Mouse (Mus musculus): ENCODE results near the gene Gstm1. TPM values are rescaled to one million over a fixed set of nuclear protein-coding genes. Genes with fewer than 3 reads are reported as not detected.
"Not testable (repeated sequence)": the region's sequence is repeated elsewhere in the genome, so short reads cannot be mapped to it uniquely, and the experiment has no call there.

Gstm1 gene
- polyA plus RNA-seq, 1 experiment from 2014 or later, result 72.1 TPM

GRCm38 (mm10) chr3:108032113-108032512 is 14.3 kb upstream of the Gstm1 start:
- Histone ChIP-seq H3K9me3 (replicated peaks) (no peaks in the 10 kb centered on the region), H3K4me2 (no peak overlapping the region), H3K4me1 (replicated peaks) (no peaks in the 10 kb centered on the region), H3K27me3 (peaks cover 13% of the 10 kb centered on the region; the same call in 1 of the 2 replicates), H3K4me3 (no peak overlapping the region), H3K36me3 (no peaks in the 10 kb centered on the region), H3K27ac (no peak overlapping the region), H3K9ac (no peak overlapping the region)
- no peak for ATAC-seq (replicated peaks; ENCODE audit: insufficient number of reproducible peaks, insufficient read depth, low FRiP score, low read depth)

GRCm38 (mm10) chr3:108028641-108029365 is 11.0 kb upstream of the Gstm1 start:
- no peaks in the 10 kb centered on the region for H3K9me3 ChIP-seq (replicated peaks)
- no peak overlapping the region for H3K27ac ChIP-seq
- no peak overlapping the region for H3K9ac ChIP-seq
- ATAC-seq (replicated peaks; ENCODE audit: insufficient number of reproducible peaks, insufficient read depth, low FRiP score, low read depth), result no peak
- H3K36me3 ChIP-seq, result no peaks in the 10 kb centered on the region
- H3K27me3 ChIP-seq, result peaks cover 13% of the 10 kb centered on the region; the same call in 1 of the 2 replicates
- no peak overlapping the region for H3K4me3 ChIP-seq
- no peak overlapping the region for H3K4me2 ChIP-seq
- WGBS, result 84% methylated on average over 4 of the region's 4 CpGs
- H3K4me1 ChIP-seq (replicated peaks), result no peaks in the 10 kb centered on the region

GRCm38 (mm10) chr3:108026597-108026996 is 8.8 kb upstream of the Gstm1 start:
- H3K9me3 ChIP-seq (replicated peaks), result no peaks in the 10 kb centered on the region
- H3K36me3 ChIP-seq, result no peaks in the 10 kb centered on the region
- no peaks in the 10 kb centered on the region for H3K4me1 ChIP-seq (replicated peaks)
- H3K27me3 ChIP-seq, result peaks cover 13% of the 10 kb centered on the region; the same call in 1 of the 2 replicates
- H3K9ac ChIP-seq, result no peak overlapping the region
- no peak overlapping the region for H3K4me3 ChIP-seq
- H3K27ac ChIP-seq, result no peak overlapping the region
- WGBS, result 81% methylated on average over 1 of the region's 1 CpGs
- ATAC-seq (replicated peaks; ENCODE audit: insufficient number of reproducible peaks, insufficient read depth, low FRiP score, low read depth), result no peak
- H3K4me2 ChIP-seq, result no peak overlapping the region

GRCm38 (mm10) chr3:108026049-108026448 is 8.3 kb upstream of the Gstm1 start:
- Histone ChIP-seq H3K27me3 (peaks cover 13% of the 10 kb centered on the region; the same call in 1 of the 2 replicates), H3K9me3 (replicated peaks) (no peaks in the 10 kb centered on the region), H3K4me1 (replicated peaks) (no peaks in the 10 kb centered on the region), H3K9ac (no peak overlapping the region), H3K36me3 (no peaks in the 10 kb centered on the region), H3K27ac (no peak overlapping the region), H3K4me2 (no peak overlapping the region), H3K4me3 (no peak overlapping the region)
- no peak for ATAC-seq (replicated peaks; ENCODE audit: insufficient number of reproducible peaks, insufficient read depth, low FRiP score, low read depth)
- 39% methylated on average over 5 of the region's 5 CpGs for WGBS

- Histone ChIP-seq H3K4me2 (no peak overlapping the region), H3K27ac (no peak overlapping the region), H3K9me3 (replicated peaks) (no peaks in the 10 kb centered on the region), H3K4me3 (no peak overlapping the region), H3K36me3 (no peaks in the 10 kb centered on the region), H3K4me1 (replicated peaks) (peaks cover 6% of the 10 kb centered on the region), H3K27me3 (peaks cover 13% of the 10 kb centered on the region; the same call in 1 of the 2 replicates), H3K9ac (no peak overlapping the region)
- 63% methylated on average over 4 of the region's 4 CpGs for WGBS
- ATAC-seq (replicated peaks; ENCODE audit: insufficient number of reproducible peaks, insufficient read depth, low FRiP score, low read depth), result no peak
These were observed 7.5 kb upstream of the Gstm1 start for GRCm38 (mm10) chr3:108025318-108025717.

- Histone ChIP-seq H3K36me3 (no peaks in the 10 kb centered on the region), H3K4me3 (no peak overlapping the region), H3K27ac (no peak overlapping the region), H3K9me3 (replicated peaks) (no peaks in the 10 kb centered on the region), H3K9ac (no peak overlapping the region), H3K4me1 (replicated peaks) (peaks cover 27% of the 10 kb centered on the region), H3K4me2 (no peak overlapping the region), H3K27me3 (no peaks in the 10 kb centered on the region)
- no peak for ATAC-seq (replicated peaks; ENCODE audit: insufficient number of reproducible peaks, insufficient read depth, low FRiP score, low read depth)
- 66% methylated on average over 6 of the region's 6 CpGs for WGBS
These were observed 4.9 kb upstream of the Gstm1 start for GRCm38 (mm10) chr3:108022650-108023049.

- H3K36me3 ChIP-seq; H3K27ac ChIP-seq; H3K4me2 ChIP-seq; H3K27me3 ChIP-seq; H3K9ac ChIP-seq; ATAC-seq (replicated peaks; ENCODE audit: insufficient number of reproducible peaks, insufficient read depth, low FRiP score, low read depth); H3K4me3 ChIP-seq; H3K9me3 ChIP-seq (replicated peaks): not testable (repeated sequence)
- peaks cover 35% of the 10 kb centered on the region for H3K4me1 ChIP-seq (replicated peaks)
- WGBS, result 42% methylated on average over 11 of the region's 11 CpGs
These were observed 2.7 kb upstream of the Gstm1 start for GRCm38 (mm10) chr3:108020351-108021022.

GRCm38 (mm10) chr3:108019226-108019625 is 1.5 kb upstream of the Gstm1 start:
- 41% methylated on average over 3 of the region's 3 CpGs for WGBS
- not testable (repeated sequence) for H3K27me3 ChIP-seq; H3K9ac ChIP-seq; H3K4me2 ChIP-seq; ATAC-seq (replicated peaks; ENCODE audit: insufficient number of reproducible peaks, insufficient read depth, low FRiP score, low read depth); H3K9me3 ChIP-seq (replicated peaks); H3K4me3 ChIP-seq; H3K36me3 ChIP-seq
- H3K27ac ChIP-seq, result peak overlapping the region; percentile 53
- peaks cover 35% of the 10 kb centered on the region for H3K4me1 ChIP-seq (replicated peaks)

- ATAC-seq (replicated peaks; ENCODE audit: insufficient number of reproducible peaks, insufficient read depth, low FRiP score, low read depth), result no peak
- H3K27me3 ChIP-seq, result no peaks in the 10 kb centered on the region
- peak overlapping the region; percentile 81 for H3K4me2 ChIP-seq
- peaks cover 38% of the 10 kb centered on the region for H3K4me1 ChIP-seq (replicated peaks)
- WGBS, result 17% methylated on average over 14 of the region's 14 CpGs
- peak overlapping the region; percentile 46; the same call in 1 of the 2 replicates for H3K9ac ChIP-seq
- no peaks in the 10 kb centered on the region for H3K9me3 ChIP-seq (replicated peaks)
- H3K4me3 ChIP-seq, result peak overlapping the region; percentile 55
- peak overlapping the region; percentile 96 for H3K27ac ChIP-seq
- no peaks in the 10 kb centered on the region for H3K36me3 ChIP-seq
These were observed 532 bp upstream of the Gstm1 start for GRCm38 (mm10) chr3:108018190-108018820.

GRCm38 (mm10) chr3:108016468-108016867 is 1.3 kb downstream of the Gstm1 start:
- H3K4me2 ChIP-seq, result peak overlapping the region; percentile 81
- not testable (repeated sequence) for H3K27ac ChIP-seq; H3K36me3 ChIP-seq; H3K9ac ChIP-seq; ATAC-seq (replicated peaks; ENCODE audit: insufficient number of reproducible peaks, insufficient read depth, low FRiP score, low read depth); H3K27me3 ChIP-seq; H3K4me3 ChIP-seq; H3K9me3 ChIP-seq (replicated peaks)
- H3K4me1 ChIP-seq (replicated peaks), result peaks cover 43% of the 10 kb centered on the region
- WGBS, result 86% methylated on average over 5 of the region's 5 CpGs

- ATAC-seq (replicated peaks; ENCODE audit: insufficient number of reproducible peaks, insufficient read depth, low FRiP score, low read depth), result no peak
These were observed 2.8 kb downstream of the Gstm1 start for GRCm38 (mm10) chr3:108014974-108015346.

More at GRCm38 (mm10) chr3:108014974-108015346, 2.8 kb downstream of the Gstm1 start:
- Histone ChIP-seq H3K4me2 (no peak overlapping the region), H3K9ac (no peak overlapping the region), H3K4me1 (replicated peaks) (peaks cover 43% of the 10 kb centered on the region), H3K27me3 (no peaks in the 10 kb centered on the region), H3K4me3 (no peak overlapping the region), H3K9me3 (replicated peaks) (no peaks in the 10 kb centered on the region), H3K27ac (no peak overlapping the region), H3K36me3 (no peaks in the 10 kb centered on the region)
- WGBS, result 86% methylated on average over 2 of the region's 2 CpGs
